Mouse (Mus musculus): ENCODE results near the gene Abl1. TPM values are rescaled to one million over a fixed set of nuclear protein-coding genes. Genes with fewer than 3 reads are reported as not detected.

Abl1 gene
- polyA plus RNA-seq, 1 experiment, result 39.9 TPM

DNA sequence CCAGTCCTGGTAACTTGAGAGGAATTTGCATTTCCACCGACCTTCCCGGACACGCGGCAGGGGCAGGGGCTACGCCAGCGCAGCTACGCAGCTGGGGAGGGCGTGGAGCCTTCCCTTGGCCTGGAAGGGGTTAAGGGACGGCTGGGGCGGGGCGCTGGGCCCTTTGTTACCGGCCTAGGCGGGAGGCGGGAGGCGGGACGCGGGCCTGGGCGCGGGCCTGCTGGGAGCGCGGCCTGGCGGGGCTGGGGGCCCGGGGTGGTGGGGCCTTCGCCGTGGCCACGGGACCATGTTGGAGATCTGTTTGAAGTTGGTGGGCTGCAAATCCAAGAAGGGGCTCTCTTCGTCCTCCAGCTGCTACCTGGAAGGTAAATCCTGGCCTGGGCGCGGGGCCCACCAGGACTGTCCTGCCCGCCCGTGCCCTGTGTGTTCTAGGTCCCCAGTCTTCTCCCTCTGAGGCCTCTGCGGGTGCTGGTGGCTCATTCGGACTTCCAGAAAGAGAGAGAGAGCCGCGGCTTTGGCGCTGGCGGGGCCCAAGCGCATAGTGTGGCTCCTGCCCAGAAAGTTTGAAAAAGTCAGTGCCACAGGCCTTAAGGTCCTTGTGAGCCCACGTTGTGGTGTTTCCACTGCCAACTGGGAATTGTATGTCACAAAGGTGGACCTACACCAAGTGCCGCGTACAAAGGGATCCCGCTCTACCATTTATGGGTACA lies 71.7 kb downstream of the Abl1 start:
- no peak for TF ChIP-seq CTCF (IDR thresholded peaks at IDR 0.05; ENCODE audit: extremely low read depth, insufficient read depth, low read length)
- TF ChIP-seq POLR2A (IDR thresholded peaks at IDR 0.05; ENCODE audit: extremely low read depth, insufficient read depth, low read length), result no peak
- Histone ChIP-seq H3K4me3 (ENCODE audit: insufficient read depth, low read length) (peak overlapping the region; percentile 49), H3K4me1 (ENCODE audit: control insufficient read depth, insufficient read depth, low read length) (no peaks in the 10 kb centered on the region), H3K27ac (ENCODE audit: insufficient read depth, low read length) (peak overlapping the region; percentile 86)

DNA sequence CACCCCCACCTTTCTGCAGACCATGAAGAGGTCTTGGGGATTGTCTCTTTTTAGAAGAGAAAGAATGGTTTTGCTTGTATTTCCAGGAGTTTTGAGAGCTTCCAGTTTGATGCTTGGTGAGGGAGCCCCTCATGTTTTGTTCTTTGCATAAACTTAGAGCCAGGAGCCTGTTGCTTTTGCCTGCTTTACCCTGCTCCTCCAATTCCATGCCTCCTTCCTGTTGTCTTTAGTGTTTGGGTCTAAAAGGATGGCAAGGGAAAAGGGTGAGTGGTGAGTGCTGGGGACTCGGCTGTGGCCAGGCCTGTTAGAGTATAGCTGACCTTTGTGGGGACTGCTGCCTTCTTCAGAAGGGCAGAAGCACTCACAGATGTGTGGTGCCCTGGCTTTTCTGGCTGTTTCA lies 72.3 kb downstream of the Abl1 start:
- Histone ChIP-seq H3K27ac (ENCODE audit: insufficient read depth, low read length) (peak overlapping the region; percentile 86), H3K4me1 (ENCODE audit: control insufficient read depth, insufficient read depth, low read length) (no peaks in the 10 kb centered on the region), H3K4me3 (ENCODE audit: insufficient read depth, low read length) (peak overlapping the region; percentile 49)
- TF ChIP-seq POLR2A (IDR thresholded peaks at IDR 0.05; ENCODE audit: extremely low read depth, insufficient read depth, low read length) (no peak), CTCF (IDR thresholded peaks at IDR 0.05; ENCODE audit: extremely low read depth, insufficient read depth, low read length) (no peak)

DNA sequence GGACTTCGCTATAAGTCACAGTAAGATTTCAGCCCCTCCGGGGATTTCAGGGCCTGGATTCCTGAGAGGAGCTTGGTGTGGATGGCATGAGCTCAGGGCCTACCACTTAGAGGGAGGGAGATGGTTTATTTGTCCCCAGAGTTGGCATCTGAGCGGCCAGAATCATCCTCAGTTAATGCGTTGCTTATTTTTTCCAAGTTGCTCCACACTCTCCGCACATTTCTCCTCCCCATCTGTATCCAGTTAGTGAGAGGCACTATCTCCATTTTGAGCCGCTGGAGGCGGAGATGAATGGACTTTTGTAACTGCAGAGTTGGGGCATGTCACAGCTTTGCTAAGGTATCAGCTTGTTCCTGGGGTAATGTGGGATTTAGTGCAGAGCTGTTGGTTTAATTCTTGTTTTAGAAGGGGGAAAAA lies 72.9 kb downstream of the Abl1 start:
- Histone ChIP-seq H3K4me1 (ENCODE audit: control insufficient read depth, insufficient read depth, low read length) (no peaks in the 10 kb centered on the region), H3K4me3 (ENCODE audit: insufficient read depth, low read length) (peak overlapping the region; percentile 11; the same call in 1 of the 2 replicates), H3K27ac (ENCODE audit: insufficient read depth, low read length) (peak overlapping the region; percentile 86)
- TF ChIP-seq POLR2A (IDR thresholded peaks at IDR 0.05; ENCODE audit: extremely low read depth, insufficient read depth, low read length) (no peak), CTCF (IDR thresholded peaks at IDR 0.05; ENCODE audit: extremely low read depth, insufficient read depth, low read length) (no peak)

DNA sequence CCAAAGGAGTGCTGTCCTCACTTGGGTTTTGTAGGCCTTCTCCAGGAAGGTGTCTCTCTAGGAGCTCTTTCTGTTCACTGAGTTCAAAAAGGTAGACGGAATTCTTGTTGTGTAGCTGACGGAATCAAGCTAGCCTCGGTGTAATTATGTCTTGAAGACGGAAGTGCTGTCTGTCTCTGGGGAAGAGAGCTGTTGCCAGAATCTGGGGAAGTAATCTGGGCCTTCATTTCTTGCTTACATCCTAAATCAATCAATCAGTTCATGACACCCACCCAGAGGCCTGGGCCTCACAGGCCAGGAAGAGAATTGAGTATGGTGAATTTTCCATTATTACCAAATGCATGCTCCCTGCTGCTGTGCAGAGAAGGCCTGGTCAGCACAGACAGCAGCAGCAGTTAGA lies 73.4 kb downstream of the Abl1 start:
- Histone ChIP-seq H3K4me3 (ENCODE audit: insufficient read depth, low read length) (0 out of 2 replicates have a peak overlapping the region, but pooled peaks have one; percentile 11), H3K4me1 (ENCODE audit: control insufficient read depth, insufficient read depth, low read length) (no peaks in the 10 kb centered on the region), H3K27ac (ENCODE audit: insufficient read depth, low read length) (peak overlapping the region; percentile 86)
- TF ChIP-seq POLR2A (IDR thresholded peaks at IDR 0.05; ENCODE audit: extremely low read depth, insufficient read depth, low read length), result no peak
- no peak for TF ChIP-seq CTCF (IDR thresholded peaks at IDR 0.05; ENCODE audit: extremely low read depth, insufficient read depth, low read length)

DNA sequence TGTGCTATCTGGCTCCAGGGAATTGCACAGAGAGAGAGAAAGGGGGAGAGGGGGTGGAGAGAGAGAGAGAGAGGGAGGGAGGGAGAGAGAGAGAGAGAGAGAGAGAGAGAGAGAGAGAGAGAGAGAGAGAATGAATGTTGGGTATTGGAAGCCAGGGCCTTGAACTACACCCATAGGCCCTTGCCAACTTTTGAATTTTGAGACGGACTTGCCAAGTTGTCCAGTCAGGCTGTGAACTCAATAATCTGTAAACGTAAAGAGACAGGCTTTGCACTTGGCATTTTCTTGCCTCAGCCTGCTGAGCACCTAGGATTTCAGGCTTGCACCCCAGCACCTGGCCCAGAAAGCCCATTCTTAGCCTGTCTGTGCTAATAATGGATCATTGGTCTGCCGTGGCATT lies 74.0 kb downstream of the Abl1 start:
- TF ChIP-seq POLR2A (IDR thresholded peaks at IDR 0.05; ENCODE audit: extremely low read depth, insufficient read depth, low read length), result no peak
- TF ChIP-seq CTCF (IDR thresholded peaks at IDR 0.05; ENCODE audit: extremely low read depth, insufficient read depth, low read length), result no peak
- Histone ChIP-seq H3K27ac (ENCODE audit: insufficient read depth, low read length) (peak overlapping the region; percentile 86), H3K4me1 (ENCODE audit: control insufficient read depth, insufficient read depth, low read length) (no peaks in the 10 kb centered on the region; the same call in 1 of the 2 replicates), H3K4me3 (ENCODE audit: insufficient read depth, low read length) (no peak overlapping the region)

DNA sequence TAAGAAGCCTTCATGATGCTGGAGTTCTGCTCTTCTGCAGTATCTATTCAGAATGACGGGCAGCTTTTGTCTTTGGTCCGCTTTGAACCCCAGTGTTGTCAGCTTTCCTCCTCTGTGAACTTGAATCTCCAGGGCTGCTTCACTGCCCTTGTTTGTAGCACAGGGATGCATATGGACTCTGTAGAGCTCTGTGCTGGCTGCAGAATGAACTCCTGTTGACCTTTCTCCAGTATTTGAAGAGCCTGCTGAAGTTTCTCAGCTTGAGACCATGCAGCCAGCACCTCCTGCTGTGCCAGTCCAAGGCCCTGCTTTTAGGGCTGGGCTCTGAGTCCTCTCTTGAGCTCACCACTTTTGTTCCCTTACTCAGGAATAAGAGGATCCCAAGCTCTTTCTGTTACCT lies 74.7 kb downstream of the Abl1 start:
- TF ChIP-seq CTCF (IDR thresholded peaks at IDR 0.05; ENCODE audit: extremely low read depth, insufficient read depth, low read length) (no peak), POLR2A (IDR thresholded peaks at IDR 0.05; ENCODE audit: extremely low read depth, insufficient read depth, low read length) (no peak)
- Histone ChIP-seq H3K4me3 (ENCODE audit: insufficient read depth, low read length) (no peak overlapping the region), H3K4me1 (ENCODE audit: control insufficient read depth, insufficient read depth, low read length) (peaks cover 2% of the 10 kb centered on the region; the same call in 1 of the 2 replicates), H3K27ac (ENCODE audit: insufficient read depth, low read length) (peak overlapping the region; percentile 80)

DNA sequence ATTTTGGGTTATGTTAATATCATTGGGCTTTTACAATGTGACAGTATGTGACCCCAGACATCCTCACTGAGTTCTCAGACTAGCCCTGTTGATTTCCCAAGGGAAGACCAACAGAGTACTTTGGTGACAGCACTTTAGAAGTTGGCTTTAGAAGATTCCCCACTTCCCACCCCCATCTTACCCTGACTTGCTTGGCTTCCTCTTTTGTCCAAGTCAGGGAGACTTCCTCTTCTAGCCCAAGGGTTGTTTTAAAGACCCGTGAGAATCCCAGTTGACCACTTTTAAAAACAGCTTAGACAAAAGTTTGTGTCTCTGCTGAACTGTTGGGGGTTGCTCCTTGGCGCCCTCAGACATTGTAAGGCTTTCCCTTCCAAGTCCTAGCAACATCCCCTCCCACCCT lies 75.1 kb downstream of the Abl1 start:
- Histone ChIP-seq H3K4me3 (ENCODE audit: insufficient read depth, low read length) (no peak overlapping the region), H3K27ac (ENCODE audit: insufficient read depth, low read length) (peak overlapping the region; percentile 80), H3K4me1 (ENCODE audit: control insufficient read depth, insufficient read depth, low read length) (peaks cover 2% of the 10 kb centered on the region; the same call in 1 of the 2 replicates)
- TF ChIP-seq CTCF (IDR thresholded peaks at IDR 0.05; ENCODE audit: extremely low read depth, insufficient read depth, low read length), result no peak
- TF ChIP-seq POLR2A (IDR thresholded peaks at IDR 0.05; ENCODE audit: extremely low read depth, insufficient read depth, low read length), result no peak

DNA sequence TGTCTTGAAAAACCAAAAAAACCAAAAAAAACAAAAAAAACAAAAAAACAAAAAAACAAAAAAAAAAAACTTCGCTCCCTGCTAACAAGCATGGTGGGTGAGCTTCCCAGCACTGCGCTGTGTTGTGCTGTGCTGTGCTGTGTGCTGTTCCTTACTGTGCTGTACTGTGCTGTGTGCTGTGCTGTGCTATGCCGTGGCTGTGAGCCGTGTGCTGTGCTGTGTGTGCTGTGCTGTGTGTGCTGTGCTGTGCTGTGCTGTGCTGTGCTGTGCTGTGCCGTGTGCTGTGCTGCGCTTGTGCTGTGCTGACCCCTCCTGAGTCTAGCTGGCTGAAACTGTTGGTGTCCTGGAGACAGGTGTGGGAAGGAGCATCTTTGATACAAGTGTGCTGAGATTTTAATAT lies 78.9 kb downstream of the Abl1 start:
- peaks cover 7% of the 10 kb centered on the region for H3K4me1 ChIP-seq (ENCODE audit: control insufficient read depth, insufficient read depth, low read length)
- no peak overlapping the region for H3K27ac ChIP-seq (ENCODE audit: insufficient read depth, low read length)
- no peak overlapping the region for H3K4me3 ChIP-seq (ENCODE audit: insufficient read depth, low read length)
- no peak for TF ChIP-seq POLR2A (IDR thresholded peaks at IDR 0.05; ENCODE audit: extremely low read depth, insufficient read depth, low read length)
- no peak for TF ChIP-seq CTCF (IDR thresholded peaks at IDR 0.05; ENCODE audit: extremely low read depth, insufficient read depth, low read length)

DNA sequence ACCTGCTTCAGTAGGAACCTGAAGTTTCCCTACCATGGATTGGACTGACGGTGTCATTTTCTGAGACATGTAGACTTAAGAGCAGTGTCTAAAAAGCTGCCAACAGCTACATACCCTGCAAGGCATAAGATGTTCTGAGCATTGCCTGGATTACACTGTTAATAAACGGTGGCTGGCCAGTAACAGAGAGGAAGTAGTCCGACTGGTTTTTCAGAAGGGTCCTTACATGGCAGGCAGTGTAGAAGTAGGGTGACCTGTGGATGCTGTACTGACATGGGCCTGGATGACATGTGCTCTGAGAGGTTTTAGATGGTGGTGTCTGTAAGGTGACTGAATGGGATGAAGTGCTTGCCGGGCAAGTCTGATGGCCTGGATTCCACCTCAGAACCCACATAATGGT lies 79.6 kb downstream of the Abl1 start:
- Histone ChIP-seq H3K27ac (ENCODE audit: insufficient read depth, low read length) (no peak overlapping the region; the same call in 1 of the 2 replicates), H3K4me1 (ENCODE audit: control insufficient read depth, insufficient read depth, low read length) (peaks cover 7% of the 10 kb centered on the region), H3K4me3 (ENCODE audit: insufficient read depth, low read length) (no peak overlapping the region)
- no peak for TF ChIP-seq CTCF (IDR thresholded peaks at IDR 0.05; ENCODE audit: extremely low read depth, insufficient read depth, low read length)
- no peak for TF ChIP-seq POLR2A (IDR thresholded peaks at IDR 0.05; ENCODE audit: extremely low read depth, insufficient read depth, low read length)

DNA sequence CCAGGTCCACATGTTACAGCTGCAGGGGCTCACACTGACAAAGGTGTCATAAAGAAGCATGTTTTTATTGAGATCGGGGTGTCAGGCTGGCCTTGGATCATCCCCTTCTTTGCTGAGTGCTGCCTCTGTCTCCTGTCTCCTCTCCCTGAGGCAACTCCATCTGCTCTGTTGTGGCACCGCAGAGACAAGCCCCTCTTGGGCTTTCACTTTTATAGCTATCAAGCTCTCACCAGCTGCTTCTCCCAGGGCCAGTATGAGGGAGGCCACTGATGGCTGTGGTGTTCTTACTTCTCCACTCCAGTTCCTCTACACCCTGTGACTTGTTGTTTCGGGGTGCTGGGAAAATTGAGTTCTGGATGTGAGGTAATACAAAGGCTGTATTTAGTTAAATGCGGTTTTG lies 80.9 kb downstream of the Abl1 start:
- Histone ChIP-seq H3K4me3 (ENCODE audit: insufficient read depth, low read length) (no peak overlapping the region), H3K4me1 (ENCODE audit: control insufficient read depth, insufficient read depth, low read length) (peaks cover 7% of the 10 kb centered on the region), H3K27ac (ENCODE audit: insufficient read depth, low read length) (peak overlapping the region; percentile 58; the same call in 1 of the 2 replicates)
- TF ChIP-seq CTCF (IDR thresholded peaks at IDR 0.05; ENCODE audit: extremely low read depth, insufficient read depth, low read length) (no peak), POLR2A (IDR thresholded peaks at IDR 0.05; ENCODE audit: extremely low read depth, insufficient read depth, low read length) (no peak)
